Mouse (Mus musculus) intestine, postnatal 0 days (tissue): ENCODE measurements around the gene Lmtk2. TPM values are rescaled to one million over a fixed set of nuclear protein-coding genes. Genes with fewer than 3 reads are reported as not detected.

Experiments
- ATAC-seq: fragments of 200-750 bp; cut with Nextera tagmentation; 2 replicates; pipeline ENCODE4 v1.8.0; 2017; ENCODE audit warnings: mild to moderate bottlenecking, moderate TSS enrichment, moderate library complexity
- H3K27ac ChIP-seq: fragments of 300-500 bp; sonication (generic); 2 replicates; pipeline ENCODE4 v1.5.1; 2014; ENCODE audit warnings: mild to moderate bottlenecking, low read depth, low read length, moderate library complexity
- H3K27me3 ChIP-seq: fragments of 300-500 bp; sonication (generic); replicated peaks from 2 replicates; pipeline ENCODE4 v1.6.1; 2014; ENCODE audit warnings: low read length, mixed read lengths; ENCODE audit not compliant: control insufficient read depth, insufficient read depth
- H3K36me3 ChIP-seq: fragments of 300-500 bp; sonication (generic); 2 replicates; pipeline ENCODE4 v1.6.1; 2014; ENCODE audit warnings: mild to moderate bottlenecking, moderate library complexity; ENCODE audit not compliant: control insufficient read depth, insufficient read depth
- H3K4me1 ChIP-seq: fragments of 300-500 bp; sonication (generic); replicated peaks from 2 replicates; pipeline ENCODE4 v1.6.1; 2014; ENCODE audit warnings: antibody characterized with exemption, low read length, mixed read lengths; ENCODE audit not compliant: control insufficient read depth, insufficient read depth
- H3K4me2 ChIP-seq: fragments of 300-500 bp; sonication (generic); replicated peaks from 2 replicates; pipeline ENCODE4 v1.6.1; 2014; ENCODE audit warnings: low read depth, mild to moderate bottlenecking, moderate library complexity
- H3K4me3 ChIP-seq: fragments of 300-500 bp; sonication (generic); 2 replicates; pipeline ENCODE4 v1.5.1; 2014; ENCODE audit warnings: low read depth, low read length
- H3K9ac ChIP-seq: fragments of 300-500 bp; sonication (generic); 2 replicates; pipeline ENCODE4 v1.6.1; 2014; ENCODE audit warnings: mild to moderate bottlenecking, low read depth, low read length
- H3K9me3 ChIP-seq: fragments of 300-500 bp; sonication (generic); 2 replicates; pipeline ENCODE4 v1.6.1; 2016; ENCODE audit warnings: mixed run types; ENCODE audit not compliant: control insufficient read depth
- CTCF ChIP-seq: sonication (generic); IDR thresholded peaks from 2 replicates; pipeline ENCODE4 v1.5.1; 2016; ENCODE audit warnings: low read depth, mild to moderate bottlenecking, control low read depth, antibody characterized with exemption, moderate library complexity
- WGBS: fragments of 180-500 bp; shearing (Covaris S2); extraction: QIAGEN DNeasy Blood & Tissue Kit; methylation state at CpG from one replicate; pipeline ENCODE4 v1.1.7; 2014; 5-methylcytosine and 5-hydroxymethylcytosine counted together
- polyA plus RNA-seq: library from polyadenylated mRNA; unstranded; fragments of >200 nt; fragmentation: Nextera tagmentation; extraction: Ambion mirVana; gene quantifications from 2 replicates; pipeline ENCODE4 v1.2.1, GENCODE M21; 2015

The Lmtk2 gene
- 4.9 and 5.8 TPM in 2 replicates for polyA plus RNA-seq

DNA sequence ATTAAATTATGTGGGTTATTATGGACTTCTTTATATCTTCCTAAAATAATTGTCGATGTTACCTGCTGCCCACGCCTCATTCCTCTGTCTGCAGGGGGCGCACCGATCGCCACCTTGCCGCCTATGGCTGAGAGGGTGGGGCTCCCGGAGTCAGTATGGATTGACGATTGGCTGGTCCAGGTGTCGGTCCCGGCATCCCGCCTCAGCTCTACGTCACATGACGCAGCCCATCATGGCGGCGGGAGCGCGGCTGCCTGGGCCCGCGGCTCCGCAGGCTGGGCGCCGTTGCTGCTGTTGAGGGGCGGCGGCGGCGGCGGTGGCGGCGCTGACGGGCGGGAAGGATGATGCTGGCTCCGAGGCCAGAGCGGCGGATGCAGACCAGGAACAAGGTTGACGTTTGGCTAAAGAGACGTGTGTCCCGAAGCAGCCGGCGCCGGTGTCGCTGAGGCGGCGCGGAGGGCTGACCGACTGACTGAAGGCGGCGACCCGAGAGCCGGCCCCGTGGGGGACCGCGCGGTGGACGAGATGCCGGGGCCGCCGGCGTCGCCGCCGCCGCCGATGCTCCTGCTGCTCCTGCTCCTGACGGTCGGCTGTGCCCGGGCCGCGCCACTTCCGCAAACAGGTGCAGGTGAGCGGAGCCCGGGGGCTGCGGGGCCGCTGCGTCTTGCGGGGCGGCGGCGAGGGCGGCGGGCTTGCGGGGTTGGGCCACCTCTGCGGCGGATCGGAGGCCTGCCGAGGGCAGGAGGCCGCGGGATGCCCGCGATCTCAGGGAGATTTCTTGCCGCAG, at the start of gene Lmtk2:
Gene Lmtk2 (plus strand): TSS at position 288 of the 787 bp plus-strand sequence.
- Histone ChIP-seq H3K4me1 (0 out of 2 replicates have a peak, but pooled peaks cover 3% of the 10 kb centered on the region), H3K9me3 (no peaks in the 10 kb centered on the region), H3K4me3 (peak within 1 kb of the TSS; percentile 90), H3K9ac (peak within 1 kb of the TSS; percentile 89), H3K27me3 (no peaks in the 10 kb centered on the region), H3K4me2 (peak within 1 kb of the TSS; percentile 90), H3K27ac (peak within 1 kb of the TSS; percentile 88), H3K36me3 (no peaks in the 10 kb centered on the region)
- WGBS, result under 1% methylated on average over 84 of the region's 90 CpGs
- ATAC-seq, result peak; percentile 92
- TF ChIP-seq CTCF, result peak; percentile 95

DNA sequence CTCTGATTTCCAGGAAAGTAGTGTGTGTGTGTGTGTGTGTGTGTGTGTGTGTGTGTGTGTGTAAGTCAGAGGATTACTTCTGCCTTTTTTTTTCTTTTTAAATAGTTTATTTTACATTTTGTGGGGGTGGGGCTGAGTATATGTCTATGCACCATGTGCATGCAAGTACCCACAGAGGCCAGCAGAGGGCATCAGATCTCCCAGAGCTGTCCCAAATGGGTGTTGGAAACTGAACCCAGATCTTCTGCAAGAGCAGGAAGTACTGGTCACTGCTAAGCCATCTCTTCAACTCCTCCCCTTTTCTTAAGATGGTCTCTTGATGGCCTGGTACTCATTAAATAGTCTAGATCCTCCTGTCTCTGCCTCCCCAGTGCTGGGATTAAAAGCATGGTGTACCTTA, 49.0 kb upstream of the Lmtk2 start:
- H3K9ac ChIP-seq, result no peak overlapping the region
- H3K36me3 ChIP-seq, result no peaks in the 10 kb centered on the region
- no peaks in the 10 kb centered on the region for H3K4me1 ChIP-seq
- no peaks in the 10 kb centered on the region for H3K27me3 ChIP-seq
- no peak overlapping the region for H3K4me2 ChIP-seq
- H3K4me3 ChIP-seq, result no peak overlapping the region
- no peaks in the 10 kb centered on the region for H3K9me3 ChIP-seq
- peak; percentile 66 for TF ChIP-seq CTCF
- H3K27ac ChIP-seq, result no peak overlapping the region
- no peak for ATAC-seq

DNA sequence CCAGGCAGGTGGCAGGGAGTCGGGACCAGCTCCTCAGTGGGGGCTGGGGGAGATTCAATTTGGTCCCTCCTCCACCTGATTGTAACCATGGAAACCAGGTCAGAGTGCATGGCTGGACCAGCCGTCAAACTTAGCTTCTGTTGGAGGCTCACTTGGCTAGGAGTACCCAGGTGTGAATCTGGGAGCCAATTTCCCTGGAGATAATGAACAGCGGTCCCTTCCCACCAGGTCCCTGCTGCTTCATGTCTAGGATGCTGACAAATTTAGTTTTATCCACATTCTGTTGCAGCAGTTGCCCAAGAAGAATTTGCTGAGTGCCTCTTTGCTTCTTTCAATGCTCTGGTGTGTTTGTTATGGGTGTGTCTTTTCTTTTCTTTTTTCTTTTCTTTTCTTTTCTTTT, 46.8 kb upstream of the Lmtk2 start:
- Histone ChIP-seq H3K27me3 (no peaks in the 10 kb centered on the region), H3K9ac (no peak overlapping the region), H3K36me3 (no peaks in the 10 kb centered on the region), H3K9me3 (no peaks in the 10 kb centered on the region), H3K4me3 (no peak overlapping the region), H3K27ac (no peak overlapping the region), H3K4me2 (no peak overlapping the region), H3K4me1 (no peaks in the 10 kb centered on the region)
- WGBS, result 41% methylated on average over 3 of the region's 3 CpGs
- no peak for ATAC-seq
- TF ChIP-seq CTCF, result no peak

GRCm38 (mm10) chr5:144054340-144054739, 45.9 kb upstream of the Lmtk2 start:
- no peak for TF ChIP-seq CTCF
- Histone ChIP-seq H3K27me3 (no peaks in the 10 kb centered on the region), H3K36me3 (no peaks in the 10 kb centered on the region), H3K4me2 (no peak overlapping the region), H3K9ac (no peak overlapping the region), H3K4me1 (no peaks in the 10 kb centered on the region), H3K9me3 (no peaks in the 10 kb centered on the region), H3K4me3 (no peak overlapping the region), H3K27ac (no peak overlapping the region)
- ATAC-seq, result peak; percentile 49
- WGBS, result 67% methylated on average over 6 of the region's 6 CpGs

- Histone ChIP-seq H3K27ac (no peak overlapping the region), H3K9ac (no peak overlapping the region), H3K4me1 (no peaks in the 10 kb centered on the region), H3K4me2 (no peak overlapping the region), H3K27me3 (no peaks in the 10 kb centered on the region), H3K4me3 (no peak overlapping the region), H3K9me3 (no peaks in the 10 kb centered on the region), H3K36me3 (no peaks in the 10 kb centered on the region)
- no peak for TF ChIP-seq CTCF
- ATAC-seq, result no peak
- WGBS, result 81% methylated on average over 5 of the region's 5 CpGs
Measured at GRCm38 (mm10) chr5:144064093-144064492, 36.1 kb upstream of the Lmtk2 start.

DNA sequence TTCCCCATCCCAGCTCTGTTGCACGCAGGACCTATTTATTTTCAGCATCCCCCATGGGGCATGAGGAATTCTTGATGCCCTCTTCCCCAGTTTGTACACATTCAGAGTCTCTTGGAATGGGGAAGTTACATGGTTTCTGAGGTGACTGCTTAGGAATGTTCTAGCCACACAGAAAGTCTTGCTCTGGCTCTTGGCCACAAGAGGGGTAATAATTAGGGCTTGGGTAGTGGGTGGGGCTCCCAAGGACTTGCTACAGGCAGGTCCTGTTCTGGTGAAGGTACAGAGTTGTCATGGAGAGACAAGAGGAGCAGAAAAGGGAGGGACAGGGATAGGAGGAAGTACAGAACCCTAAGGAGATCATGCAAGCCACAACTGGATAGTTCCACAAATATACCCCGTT, 34.2 kb upstream of the Lmtk2 start:
- 79% methylated on average over 2 of the region's 2 CpGs for WGBS

More for the DNA sequence above, 34.2 kb upstream of the Lmtk2 start:
- TF ChIP-seq CTCF, result no peak
- H3K27me3 ChIP-seq, result no peaks in the 10 kb centered on the region
- no peak for ATAC-seq
- no peak overlapping the region for H3K4me2 ChIP-seq
- no peak overlapping the region for H3K4me3 ChIP-seq
- H3K27ac ChIP-seq, result no peak overlapping the region
- no peaks in the 10 kb centered on the region for H3K4me1 ChIP-seq
- H3K36me3 ChIP-seq, result no peaks in the 10 kb centered on the region
- H3K9me3 ChIP-seq, result no peaks in the 10 kb centered on the region
- H3K9ac ChIP-seq, result no peak overlapping the region
